Mouse (Mus musculus) lung, postnatal 4 days (tissue): ENCODE data around the gene Rims1.
A peak's percentile ranks its signal among the peaks of the same experiment; 100 is the strongest.

ENCODE experiments used
- DNase-seq, 2 experiments: peaks; one replicate each; pipeline ENCODE4 v3.0.0; 2021

Gene Rims1

DNA sequence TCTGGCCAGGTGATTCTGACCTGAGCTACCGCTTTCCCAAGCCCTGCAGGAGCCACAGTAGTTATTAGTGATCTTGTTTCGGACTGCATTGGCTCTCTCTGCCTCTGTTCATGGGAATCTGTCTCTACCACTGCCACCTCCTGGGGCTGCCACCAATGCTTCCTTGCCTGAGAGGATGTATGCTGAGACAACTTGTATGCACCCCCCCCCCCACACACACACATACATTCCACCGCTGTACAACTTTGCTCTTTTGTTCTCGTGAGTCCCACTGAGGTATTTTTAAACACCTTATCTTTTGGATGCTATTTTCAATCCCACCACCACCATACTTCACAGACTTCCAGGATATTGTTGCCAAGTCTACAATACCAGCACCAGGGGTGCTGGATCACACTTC lies 122.3 kb downstream of the Rims1 start:
- no peak for DNase-seq

DNA sequence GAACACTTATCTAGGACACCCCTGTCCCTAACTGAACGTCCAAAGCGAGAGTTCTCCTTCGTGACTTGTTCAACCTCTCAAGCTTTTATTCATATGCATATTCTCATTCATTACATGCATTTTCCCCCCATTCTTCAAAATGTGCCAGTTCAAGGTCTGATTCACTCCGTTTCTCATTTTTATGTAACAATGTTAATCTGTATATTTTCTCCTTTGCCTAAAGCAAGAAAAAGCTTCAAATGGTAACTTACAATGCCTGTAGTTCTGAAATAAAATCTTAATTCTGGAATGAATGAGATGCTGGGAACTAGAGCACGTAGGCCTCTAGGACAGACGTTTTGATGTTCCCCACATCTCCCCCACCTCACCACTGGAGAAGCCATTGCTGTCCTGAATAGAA lies 141.6 kb downstream of the Rims1 start:
- no peak for DNase-seq

DNA sequence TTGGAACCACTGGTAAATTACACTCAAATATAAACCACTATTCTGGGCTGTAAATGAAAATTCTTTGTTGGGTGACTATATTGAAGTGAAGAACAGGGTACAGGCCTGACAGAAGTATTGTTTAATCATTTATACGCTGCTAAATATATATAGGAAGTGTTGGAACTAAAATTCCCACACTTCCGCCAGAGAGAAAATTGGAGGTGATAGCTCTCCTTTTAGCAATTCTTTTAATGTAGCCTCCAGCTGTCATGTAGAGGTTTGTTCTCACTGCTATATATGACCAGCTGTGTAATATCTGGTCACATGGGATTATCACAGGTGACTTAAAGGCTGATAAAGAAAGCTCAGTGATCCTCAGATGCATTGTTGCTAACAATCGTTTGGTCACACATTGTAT lies 144.0 kb downstream of the Rims1 start:
- no peak for DNase-seq

DNA sequence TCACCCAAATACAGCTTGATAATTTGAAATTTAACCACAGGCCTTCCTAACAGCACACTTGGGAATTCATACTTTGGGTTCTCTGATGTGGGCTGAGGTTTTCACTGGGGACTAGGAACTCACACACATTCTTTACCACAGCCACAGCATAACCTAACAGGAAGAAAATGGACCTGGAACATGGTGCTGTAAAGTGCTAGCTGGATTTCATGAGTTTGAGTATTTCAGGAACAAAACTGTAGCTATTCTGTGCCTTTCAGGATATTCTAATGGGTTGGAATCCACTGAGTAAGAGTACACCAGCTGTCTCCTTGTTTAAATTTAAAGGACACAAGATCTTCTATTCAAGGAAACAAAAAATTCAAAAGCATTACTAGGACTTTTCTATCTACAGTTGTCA lies 149.8 kb downstream of the Rims1 start:
- no peak for DNase-seq

DNA sequence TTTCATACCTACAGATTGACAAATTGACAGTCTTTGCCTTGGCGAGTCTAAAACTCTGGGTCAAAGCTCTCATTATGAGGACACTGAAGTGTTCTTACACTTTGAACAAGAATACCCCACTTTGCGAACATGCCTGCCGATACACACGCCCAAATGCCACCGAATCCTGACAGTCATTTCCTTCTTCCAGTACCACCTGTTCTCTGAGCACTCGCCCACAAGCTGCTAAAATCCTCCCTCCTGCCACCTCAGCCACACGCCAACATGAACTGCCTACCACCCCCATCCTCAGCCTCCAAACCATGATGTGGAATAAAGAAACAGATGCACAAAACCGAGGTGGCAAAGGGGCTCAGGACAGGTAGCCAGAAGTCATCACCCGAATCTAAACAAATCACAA lies 150.9 kb downstream of the Rims1 start:
- no peak for DNase-seq

DNA sequence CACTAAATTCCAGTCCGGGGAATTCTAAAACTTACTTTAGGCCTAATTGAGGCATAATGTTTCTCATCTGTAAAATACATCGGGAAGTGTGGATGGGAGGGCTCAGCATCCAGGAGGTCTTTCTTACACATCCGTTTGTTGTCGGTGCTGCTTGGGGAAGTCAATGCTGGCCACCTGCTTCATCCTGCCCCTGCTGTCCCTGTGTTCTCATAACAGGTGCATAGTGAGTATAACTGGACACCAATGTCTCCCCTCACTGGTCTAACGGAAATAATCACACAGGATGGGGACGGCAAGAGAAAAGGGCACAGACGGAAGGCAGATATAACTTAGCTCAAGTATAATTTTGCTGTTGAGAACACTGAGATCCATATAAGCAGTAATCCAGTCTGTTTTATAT lies 155.2 kb downstream of the Rims1 start:
- DNase-seq, result no peak

DNA sequence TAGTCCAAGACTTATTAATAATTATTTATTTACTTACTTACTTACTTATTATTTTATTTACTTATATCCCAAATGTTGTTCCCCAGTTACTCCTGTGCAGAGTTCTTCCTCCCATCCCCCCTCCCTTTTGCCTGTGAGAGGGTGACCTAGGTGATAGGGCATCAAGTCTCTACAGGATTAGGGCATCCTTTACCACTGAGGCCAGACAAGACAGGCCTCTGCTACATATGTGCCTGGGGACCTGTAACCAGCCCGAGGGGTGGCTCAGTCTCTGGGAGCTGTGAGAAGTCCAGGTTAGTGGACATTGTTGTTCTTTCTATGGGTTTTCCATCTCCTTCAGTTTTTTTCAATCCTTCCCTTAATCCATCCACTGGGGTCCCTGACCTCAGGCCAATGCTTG lies 156.4 kb downstream of the Rims1 start:
- no peak for DNase-seq

DNA sequence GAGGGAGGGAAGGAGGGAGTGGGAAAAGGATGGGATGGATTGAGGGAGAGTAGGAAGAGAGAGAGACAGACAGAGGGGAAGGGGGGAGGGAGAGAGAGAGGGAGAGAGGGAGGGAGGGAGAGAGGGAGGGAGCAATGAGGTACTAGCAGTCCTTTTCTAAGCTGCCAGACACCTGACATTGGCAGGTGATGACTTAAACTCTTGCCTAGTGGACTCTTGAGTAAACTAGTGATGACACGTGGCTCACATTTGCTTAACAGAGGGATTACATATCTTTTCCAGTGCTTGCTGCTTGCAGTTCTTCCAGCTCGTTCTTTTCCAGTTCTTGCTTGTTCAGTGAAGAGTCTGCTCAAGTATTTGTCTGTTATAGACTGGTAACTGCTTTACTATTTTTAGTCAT lies 160.5 kb downstream of the Rims1 start:
- no peak for DNase-seq

DNA sequence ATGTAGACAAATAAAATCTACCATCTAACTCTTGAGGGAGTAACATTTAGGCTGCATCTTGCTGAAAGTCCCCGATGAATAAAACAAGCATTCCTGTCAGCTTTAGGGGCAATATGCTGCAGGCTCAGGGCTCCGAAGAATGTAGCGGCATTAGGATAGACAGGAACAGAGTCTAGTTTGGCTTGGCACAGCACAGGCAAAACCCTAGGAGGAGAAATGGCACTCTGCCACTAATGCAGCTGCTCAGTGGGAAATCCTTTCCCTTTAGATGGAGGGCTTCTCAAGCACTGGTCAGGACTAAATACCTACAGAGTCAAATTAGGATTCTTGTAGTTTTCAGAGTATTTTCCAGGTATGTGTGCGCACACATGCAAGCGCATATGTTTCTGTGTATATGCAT lies 165.2 kb downstream of the Rims1 start:
- DNase-seq, result no peak

DNA sequence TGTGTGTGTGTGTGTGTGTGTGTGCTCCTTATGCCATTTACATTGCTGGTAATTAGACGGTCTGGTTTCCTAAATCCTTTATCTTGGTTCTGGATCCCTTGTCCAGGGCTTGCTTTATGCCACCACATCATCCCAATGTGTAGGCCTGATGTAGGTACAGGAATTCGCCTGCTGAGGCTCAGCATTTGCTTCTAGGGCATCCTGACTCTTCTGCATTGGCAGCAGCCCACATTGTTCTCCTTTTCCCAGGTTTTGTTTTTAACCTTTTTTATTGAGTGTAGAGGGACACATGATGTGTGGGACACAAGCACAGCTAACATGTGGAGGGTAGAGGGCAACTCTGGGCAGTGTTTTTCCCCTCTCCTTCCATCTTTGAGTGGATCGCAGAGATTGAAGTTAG lies 166.1 kb downstream of the Rims1 start:
- no peak for DNase-seq

DNA sequence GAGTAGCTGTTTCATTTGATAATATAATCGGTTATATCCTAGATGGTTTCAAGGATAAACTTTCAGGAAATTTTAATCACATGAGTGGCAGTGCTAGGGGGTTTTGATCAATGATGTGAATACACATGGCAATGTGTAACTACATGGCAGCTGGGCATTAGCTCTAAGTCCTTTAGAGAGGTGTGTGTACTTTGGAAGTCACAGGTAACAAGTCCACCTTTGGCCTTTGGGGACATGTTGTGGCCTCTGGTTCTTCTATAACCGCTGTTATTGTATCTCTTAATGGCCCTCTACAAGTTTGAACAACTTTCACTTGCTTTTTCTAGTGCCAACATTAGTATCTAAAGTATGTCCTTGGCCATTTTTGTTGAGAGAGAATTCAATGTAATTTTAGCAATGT lies 171.9 kb downstream of the Rims1 start:
- no peak for DNase-seq

DNA sequence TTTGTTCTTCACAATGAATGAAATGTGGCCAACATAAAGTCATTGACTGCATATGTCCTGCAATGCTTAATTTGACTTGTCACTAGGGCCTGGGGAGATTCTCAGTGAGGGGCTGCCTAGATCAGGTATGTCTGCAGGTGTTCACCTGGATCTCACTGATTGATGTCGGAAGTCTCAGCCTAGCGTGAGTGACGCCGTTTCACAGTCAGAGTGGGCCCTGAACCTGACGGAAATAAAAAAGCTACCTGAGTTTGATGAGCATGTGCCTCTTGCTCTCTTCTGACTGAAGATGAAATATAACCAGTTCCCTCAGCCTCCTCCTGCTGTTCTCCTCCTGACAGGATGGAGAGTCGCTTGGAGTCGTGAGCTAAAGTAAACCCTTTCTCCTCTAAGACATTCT lies 173.2 kb downstream of the Rims1 start:
- DNase-seq, result no peak

DNA sequence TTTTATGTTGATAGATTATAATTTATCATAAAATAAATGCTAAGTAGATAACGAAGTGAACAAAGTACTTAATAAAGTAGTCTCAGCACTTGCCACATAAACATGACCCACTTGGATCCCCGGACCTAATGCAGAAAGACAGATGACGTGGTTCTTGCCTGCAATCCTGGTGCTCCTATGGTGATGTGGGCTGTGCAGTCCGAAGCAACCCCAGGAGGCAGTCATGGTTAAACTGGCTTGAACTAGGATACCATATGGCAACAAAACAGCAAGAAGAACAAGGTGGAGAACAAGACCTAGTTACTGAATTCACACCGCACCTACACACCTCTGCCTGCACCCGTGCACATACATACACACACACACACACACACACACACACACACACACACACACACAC lies 173.8 kb downstream of the Rims1 start:
- no peak for DNase-seq

DNA sequence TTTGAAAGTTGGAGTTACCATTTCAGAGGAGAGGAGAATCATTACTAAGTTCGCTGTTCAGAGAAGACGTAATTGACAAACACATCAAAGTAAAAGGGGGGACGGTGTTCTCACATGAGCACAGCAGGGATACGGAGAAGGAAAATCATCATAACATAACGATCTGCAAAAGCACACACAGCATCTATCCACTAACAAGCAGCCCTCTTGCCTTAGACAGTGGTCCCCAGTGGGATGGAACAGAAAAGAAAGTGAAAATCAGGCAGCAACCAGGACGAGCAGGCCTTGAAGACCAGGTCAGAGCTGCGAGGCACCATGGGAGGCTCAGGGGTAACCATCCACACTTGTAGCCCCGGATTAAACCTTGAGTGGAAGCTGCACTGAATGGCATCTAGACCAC lies 176.8 kb downstream of the Rims1 start:
- no peak for DNase-seq

DNA sequence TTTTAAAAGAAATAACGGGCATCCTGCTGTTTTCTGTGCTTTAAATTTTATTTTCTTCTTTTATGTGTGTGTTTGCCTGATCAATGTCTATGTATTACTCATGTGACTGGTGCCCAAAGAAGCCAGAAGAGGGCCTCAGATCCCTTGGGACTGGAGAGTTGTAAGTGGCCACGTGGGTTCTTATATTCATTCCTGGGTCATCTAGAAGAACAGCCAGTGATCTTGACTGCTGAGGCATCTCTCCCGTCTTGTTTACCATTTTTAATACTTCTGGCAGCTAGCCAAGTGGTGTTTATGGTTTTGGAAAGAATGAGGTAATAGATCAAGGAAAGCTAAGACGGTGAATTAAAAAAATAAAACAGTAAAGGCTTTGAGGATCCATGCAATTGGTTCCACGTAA lies 178.8 kb downstream of the Rims1 start:
- peak in 1 of 2 experiments; percentile 5 for DNase-seq

DNA sequence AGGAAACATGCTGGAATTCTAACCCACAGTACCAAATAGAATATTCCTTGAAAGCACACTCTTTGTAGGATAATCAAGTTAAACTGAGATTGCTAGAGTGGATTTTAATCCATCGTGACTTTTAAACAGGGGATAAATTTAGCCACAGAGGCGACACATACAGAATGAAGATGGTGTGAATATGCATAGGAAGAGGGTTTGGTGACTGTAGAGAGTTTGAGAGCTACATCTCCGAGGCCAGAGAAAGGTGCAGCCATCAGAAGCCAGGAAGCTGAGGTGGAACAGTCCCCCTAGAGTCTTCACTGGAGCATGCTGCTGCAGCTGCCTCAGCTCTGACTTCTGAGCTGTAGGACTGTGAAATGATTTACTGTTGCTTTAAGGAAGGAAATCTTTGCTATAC lies 179.5 kb downstream of the Rims1 start:
- DNase-seq, result no peak

DNA sequence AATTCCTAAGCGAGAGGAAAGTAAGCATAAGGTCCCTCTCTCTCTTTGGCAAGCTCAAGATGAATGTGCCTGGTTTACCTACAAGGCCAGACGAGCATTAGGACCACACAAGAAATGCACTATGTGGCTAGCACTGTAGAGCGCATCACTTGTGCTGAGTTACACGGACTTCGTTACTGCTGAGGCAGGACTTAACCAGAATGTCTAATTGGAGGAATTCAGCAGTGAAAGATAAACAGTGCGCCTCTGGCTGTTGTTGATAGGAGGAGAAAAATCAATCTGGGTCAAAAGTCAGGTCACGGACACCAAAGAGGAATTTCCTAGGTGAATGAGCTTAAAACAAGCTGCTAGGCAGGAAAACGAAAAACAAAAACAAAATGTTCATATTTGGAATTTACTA lies 185.0 kb downstream of the Rims1 start:
- no peak for DNase-seq

DNA sequence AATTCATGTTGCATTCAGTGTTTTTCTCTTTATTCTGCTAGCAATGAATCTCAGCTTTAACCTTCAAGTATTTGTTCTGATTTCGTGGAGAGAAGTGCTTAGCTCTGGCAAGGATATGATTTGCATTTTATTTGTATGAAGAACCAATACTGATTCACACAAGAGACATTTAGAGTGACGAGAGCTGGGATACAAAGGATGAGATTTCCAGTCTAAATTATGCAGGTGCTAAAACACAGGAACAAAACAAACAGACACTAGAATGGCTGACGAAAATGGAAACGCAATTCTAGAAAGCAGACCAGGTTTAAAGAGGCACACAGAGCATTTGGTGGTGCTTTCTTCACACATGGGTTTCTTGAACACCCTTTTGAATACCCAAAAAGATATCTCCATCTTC lies 190.2 kb downstream of the Rims1 start:
- DNase-seq, result no peak

DNA sequence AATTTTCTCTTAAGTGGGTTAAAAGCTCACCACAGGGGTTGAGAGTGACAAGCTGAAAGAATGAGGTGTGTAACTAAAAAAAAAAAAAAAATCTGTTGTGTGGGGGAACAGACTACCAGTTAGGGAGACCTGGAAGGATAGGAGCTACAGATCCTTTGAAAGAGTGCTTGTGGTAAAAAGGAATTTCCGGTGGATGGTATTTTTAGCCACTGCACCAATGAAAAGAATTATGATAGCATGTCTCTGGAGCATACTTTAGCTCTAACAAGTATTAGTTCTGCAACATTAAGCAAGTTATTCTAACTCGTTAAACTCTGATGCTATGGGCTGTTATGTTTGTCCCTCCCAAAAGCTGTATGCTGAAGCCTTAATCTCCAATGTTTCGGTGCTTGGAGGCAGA lies 192.2 kb downstream of the Rims1 start:
- no peak for DNase-seq

DNA sequence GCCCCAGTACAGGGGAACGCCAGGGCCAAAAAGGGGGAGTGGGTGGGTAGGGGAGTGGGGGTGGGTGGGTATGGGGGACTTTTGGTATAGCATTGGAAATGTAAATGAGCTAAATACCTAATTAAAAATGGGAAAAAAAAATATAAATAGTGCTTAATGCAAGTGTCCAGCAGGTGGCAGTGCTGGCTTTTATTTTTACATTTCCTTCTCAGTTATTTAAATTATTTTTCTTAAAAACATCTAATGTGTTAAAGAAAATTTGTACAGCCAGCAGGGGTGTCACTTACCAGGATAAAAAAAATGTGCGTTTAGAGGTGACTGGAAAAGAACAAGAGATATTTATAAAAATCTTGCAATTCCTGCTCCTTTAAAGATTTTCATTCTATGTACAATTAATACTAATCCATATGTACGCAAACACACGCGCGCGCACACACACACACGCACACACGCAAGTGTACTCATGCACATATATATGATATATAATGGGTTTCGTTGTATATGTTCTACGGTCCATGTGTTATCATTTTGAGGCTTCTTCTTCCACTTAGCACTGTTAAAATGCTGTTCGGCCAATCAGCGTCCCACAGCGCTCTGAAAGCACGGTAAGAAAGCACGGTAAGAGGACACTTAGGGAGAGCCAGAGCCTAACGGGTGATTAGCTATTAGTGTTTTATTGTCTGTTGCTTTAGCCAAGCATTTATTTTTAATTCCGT lies 201.3 kb downstream of the Rims1 start:
- DNase-seq, result no peak

DNA sequence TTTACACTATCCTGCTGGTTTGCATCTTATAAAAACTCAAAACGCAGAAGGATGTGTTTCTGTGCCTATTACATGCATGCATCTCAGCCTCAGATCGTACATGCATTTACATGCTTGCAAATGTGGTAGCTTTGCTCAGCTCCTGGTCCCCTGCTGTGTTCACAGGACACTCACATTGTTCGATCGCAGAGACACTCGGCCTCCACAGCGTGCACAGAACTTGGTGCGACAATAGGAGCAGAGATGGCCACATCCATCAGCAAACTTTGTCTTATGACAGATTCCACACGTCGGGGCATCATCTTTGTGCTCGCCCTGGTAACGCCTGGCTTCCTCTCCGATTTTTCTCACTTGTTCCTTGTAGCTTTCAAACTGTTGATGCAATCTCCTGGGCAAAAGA lies 209.6 kb downstream of the Rims1 start:
- no peak for DNase-seq

DNA sequence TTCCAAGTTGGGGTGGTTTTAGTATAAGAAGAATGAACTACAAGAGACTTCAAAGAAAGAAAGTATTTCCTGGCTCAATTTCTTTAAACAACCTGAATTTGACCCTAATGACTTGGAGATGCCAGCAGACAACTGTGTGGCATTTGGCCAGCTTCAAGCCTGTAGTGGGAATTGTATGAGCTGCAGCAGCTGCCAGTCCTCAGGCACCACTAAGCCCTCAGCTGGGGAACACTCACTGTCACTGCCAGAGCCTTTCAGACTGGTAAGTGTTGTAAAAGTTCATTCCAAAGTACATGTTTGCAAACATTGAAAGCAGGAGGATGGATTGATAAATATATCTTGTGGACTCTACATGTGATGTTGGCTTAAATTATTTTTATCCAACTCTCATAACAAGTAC lies 211.0 kb downstream of the Rims1 start:
- DNase-seq, result peak; percentile 9 to 63

DNA sequence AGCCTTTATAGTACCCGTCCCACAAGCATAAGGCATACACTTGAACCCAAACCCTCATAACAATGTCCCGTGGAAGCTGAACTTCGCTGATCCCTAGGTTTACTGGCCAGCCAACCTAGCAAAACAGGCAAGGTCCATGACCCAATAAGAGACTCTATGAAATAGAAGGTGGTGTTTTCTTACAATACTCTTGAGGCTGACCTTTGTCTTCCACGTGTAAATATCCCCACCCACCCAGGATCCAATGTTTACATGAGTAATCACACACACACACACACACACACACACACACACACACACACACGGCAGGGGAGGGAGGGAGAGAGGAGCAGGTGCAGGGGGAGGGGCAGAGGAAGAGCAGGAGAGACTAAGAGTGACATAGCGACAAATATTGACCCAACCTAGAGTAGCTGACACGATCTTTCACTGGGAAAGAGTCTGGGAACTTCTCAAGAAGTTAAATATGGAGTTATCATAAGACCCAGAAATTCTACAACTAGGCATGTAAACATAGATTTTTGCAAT lies 217.9 kb downstream of the Rims1 start:
- no peak for DNase-seq

DNA sequence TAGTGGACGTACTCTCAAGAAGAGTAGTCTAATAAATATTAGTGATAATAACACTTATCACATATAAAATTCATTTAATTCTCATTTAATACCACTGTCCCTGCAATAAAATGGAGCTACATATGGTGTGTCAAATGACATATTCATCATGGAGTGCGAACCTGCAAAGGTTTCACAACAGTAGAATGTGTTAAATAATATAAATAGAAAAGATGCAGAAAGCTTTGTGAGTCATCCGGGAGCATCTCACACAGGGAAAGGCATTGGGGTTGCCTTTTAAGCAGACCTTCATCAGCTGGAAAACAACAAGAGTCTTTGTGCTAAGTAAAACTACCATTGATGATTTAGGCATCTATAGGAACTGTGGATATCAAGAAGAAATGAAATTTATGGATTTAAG lies 220.2 kb downstream of the Rims1 start:
- no peak for DNase-seq

DNA sequence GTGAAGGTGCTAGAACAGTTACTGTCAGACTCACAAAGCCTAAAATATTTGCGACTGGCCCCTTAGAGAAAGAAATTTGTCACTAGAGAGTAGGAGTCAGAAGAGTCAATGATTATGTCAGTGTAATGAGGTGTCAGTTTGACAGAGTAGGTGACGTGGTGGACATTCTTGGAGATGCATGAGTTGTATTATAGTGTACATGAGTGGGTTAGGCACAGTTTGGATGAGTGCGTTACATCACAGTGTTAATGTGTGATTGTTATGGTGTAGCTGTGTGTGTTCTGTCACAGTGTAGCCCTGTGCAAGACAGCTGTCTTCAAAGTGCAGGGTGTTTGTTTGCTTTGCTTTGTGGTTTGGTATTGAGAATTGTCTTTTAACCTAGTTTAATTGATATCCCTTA lies 226.3 kb downstream of the Rims1 start:
- no peak for DNase-seq

DNA sequence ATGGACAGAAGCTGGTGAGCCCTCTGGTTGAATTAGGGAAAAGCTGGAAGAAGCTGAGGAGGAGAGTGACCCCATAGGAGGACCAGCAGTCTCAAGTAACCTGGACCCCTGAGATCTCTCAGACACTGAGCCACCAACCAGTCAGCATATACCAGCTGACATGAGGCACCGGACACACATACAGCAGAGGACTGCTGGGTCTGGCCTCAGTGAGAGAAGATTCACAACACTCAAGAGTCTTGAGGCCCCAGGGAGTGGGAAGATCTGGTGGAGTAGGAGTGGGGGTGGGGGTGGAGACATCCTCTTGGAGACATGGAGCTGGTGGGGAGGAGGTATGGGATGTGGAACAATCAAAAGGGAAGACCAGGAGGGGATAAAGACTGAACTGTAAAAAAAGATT lies 233.1 kb downstream of the Rims1 start:
- no peak for DNase-seq
